Mouse (Mus musculus) gonadal fat pad, adult 2 months (tissue): ENCODE data around the gene Dbnl. TPM values are rescaled to one million over a fixed set of nuclear protein-coding genes. Genes with fewer than 3 reads are reported as not detected.
A peak's percentile ranks its signal among the peaks of the same experiment; 100 is the strongest.

Experiments
- DNase-seq: peaks from one replicate; pipeline ENCODE4 v3.0.0-alpha.2; 2012; ENCODE audit warnings: low read depth
- polyA plus RNA-seq: library from polyadenylated mRNA; depleted of rRNA; stranded (reverse); fragments of >200 nt; gene quantifications from 2 replicates; pipeline ENCODE4 v1.2.3, GENCODE M21; 2012; rRNA removed

The Dbnl gene
- polyA plus RNA-seq, 1 experiment: 63.6 TPM

- peak; percentile 80 for DNase-seq
Measured at GRCm38 (mm10) chr11:5837251-5838246, 49.3 kb downstream of the Dbnl start, which contains the start of gene Polm. Gene Polm (minus strand): TSS chr11:5838016.

DNA sequence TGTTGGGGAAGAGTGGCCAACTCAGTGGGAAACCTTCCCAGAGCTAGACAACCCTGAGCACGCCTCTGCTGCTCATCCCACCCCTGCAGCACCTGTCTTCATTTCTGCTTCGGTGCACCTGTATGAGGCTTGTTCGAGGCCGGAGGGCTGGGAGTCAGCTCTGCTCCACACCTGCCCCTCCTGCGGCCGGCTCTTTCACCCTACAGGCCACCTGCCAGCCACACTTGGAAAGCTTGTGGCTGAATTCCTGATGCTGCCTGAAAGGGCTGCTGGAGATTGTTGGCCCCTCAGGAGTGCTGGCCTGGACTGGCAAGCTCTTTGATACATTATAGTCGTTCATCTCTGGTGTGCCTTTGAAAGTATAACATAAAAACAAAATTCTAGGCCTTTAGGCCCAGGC lies 52.1 kb downstream of the Dbnl start:
- DNase-seq: no peak

DNA sequence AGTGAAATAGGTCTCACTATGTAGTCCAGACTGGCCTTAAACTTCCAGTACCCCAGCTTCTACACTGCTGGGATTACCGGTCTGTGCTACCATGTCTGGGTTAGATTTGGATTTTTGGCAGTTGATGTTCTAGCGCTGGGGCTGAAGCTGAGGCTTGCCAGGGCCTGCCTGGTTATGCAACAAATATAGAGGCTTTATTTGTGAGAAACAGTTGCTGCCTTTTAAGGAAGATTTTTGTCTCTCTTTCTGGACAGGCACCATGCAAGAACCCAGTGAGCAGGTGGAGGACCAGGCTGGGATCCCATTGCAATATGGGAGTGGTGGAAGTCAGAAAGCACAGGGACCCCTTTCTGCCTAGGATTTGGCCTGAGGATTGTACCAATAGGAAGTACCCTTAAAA lies 53.5 kb downstream of the Dbnl start:
- no peak for DNase-seq

GRCm38 (mm10) chr11:5843131-5843530 lies 54.8 kb downstream of the Dbnl start:
- DNase-seq: no peak

DNA sequence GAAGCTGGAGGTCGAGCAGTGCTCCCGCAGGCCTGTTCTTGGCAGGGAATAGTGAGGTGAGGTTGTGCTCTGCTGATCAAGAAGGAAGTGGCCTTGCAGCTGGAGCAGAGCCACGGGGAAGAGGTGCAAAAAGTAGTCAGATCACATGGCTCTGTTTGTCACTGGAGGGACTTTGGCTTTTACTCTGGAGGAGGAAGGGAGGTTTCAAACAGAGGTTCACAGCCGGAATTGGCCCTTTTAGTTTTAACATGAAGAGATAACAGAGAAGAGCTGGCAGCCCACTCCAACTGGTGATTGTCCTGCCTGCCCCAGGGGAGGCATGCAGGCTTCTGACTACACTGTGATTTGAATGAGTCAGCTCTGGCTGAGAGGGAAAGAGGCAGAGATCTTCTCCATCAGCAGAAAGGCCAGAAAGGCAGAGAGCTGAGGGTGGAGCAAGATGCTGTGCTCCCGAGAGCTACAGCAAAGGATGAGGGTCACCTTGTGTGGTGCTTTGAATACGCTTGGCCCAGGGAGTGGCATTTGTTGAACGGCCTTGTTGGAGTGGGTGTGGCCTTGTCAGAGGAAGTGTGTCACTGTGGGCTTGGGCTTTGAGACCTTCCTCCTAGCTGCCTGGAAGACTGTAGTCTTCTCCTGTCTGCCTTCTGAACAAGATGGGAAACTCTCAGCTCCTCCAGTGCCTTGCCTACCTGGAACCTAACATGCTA lies 58.5 kb downstream of the Dbnl start:
- DNase-seq: no peak

DNA sequence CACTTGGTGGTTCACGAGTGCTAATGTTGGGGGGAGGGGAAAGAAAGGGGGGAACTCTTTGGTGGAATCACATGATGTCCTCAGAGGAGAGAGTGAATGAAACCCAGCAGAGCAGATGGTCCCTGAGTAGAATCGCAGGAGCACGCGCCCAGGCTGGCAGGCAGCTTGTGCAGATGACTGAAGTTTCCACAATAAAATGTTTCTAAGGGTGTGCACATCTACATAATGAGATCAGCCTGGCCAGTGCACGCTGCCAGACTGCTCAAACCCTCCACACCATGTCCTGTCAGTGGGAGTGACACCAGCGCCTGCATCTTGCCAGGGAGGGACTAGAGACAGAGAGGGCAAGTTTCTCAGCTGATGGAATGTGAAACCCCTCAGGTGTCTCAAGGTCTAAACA lies 60.5 kb downstream of the Dbnl start:
- DNase-seq: peak; percentile 37

- no peak for DNase-seq
Measured at GRCm38 (mm10) chr11:5849316-5849715, 61.0 kb downstream of the Dbnl start.

GRCm38 (mm10) chr11:5850452-5850851 lies 62.2 kb downstream of the Dbnl start:
- DNase-seq: no peak

Other genes with a start within 250 kb of the Dbnl start
- 5.8 and 7.2 TPM in 2 replicates for gene Ccdc117, start 246.3 kb upstream of the Dbnl start, polyA plus RNA-seq
- gene Ankrd36, start 218.8 kb upstream of the Dbnl start, polyA plus RNA-seq: 0.42 and 0.61 TPM in 2 replicates
- 101 and 114 TPM in 2 replicates for gene Mrps24, start 72.8 kb upstream of the Dbnl start, polyA plus RNA-seq
- gene Urgcp, start 26.1 kb upstream of the Dbnl start, polyA plus RNA-seq: 22.0 and 22.4 TPM in 2 replicates
- 8.0 and 11.2 TPM in 2 replicates for gene Pgam2, start 15.2 kb downstream of the Dbnl start, polyA plus RNA-seq
- 21.6 and 22.7 TPM in 2 replicates for gene Polm, start 49.5 kb downstream of the Dbnl start, polyA plus RNA-seq
- gene Aebp1, start 73.5 kb downstream of the Dbnl start, polyA plus RNA-seq: 73.9 and 92.9 TPM in 2 replicates
- 96.7 and 101 TPM in 2 replicates for gene Pold2, start 89.8 kb downstream of the Dbnl start, polyA plus RNA-seq
- 0.61 and 0.92 TPM in 2 replicates for gene Myl7, start 110.3 kb downstream of the Dbnl start, polyA plus RNA-seq
- 2.1 and 2.4 TPM in 2 replicates for gene Gck, start 161.6 kb downstream of the Dbnl start, polyA plus RNA-seq
- 76.3 and 87.6 TPM in 2 replicates for gene Ykt6, start 167.2 kb downstream of the Dbnl start, polyA plus RNA-seq